Mouse (Mus musculus) G1E (cell line): ENCODE data around the gene Afmid. TPM values are rescaled to one million over a fixed set of nuclear protein-coding genes. Genes with fewer than 3 reads are reported as not detected.

Experiments used
- ATAC-seq: 2 replicates; pipeline ENCODE4 v1.8.0; 2016; ENCODE audit warnings: mild to moderate bottlenecking; ENCODE audit not compliant: insufficient number of reproducible peaks, poor library complexity, low FRiP score, severe bottlenecking; ENCODE audit errors: extremely low read depth
- DNase-seq: peaks from one replicate; pipeline ENCODE4 v3.0.0; 2012; ENCODE audit warnings: low spot score
- H3K27me3 ChIP-seq: 2 replicates; pipeline ENCODE4 v1.6.1; 2012; ENCODE audit warnings: mild to moderate bottlenecking, low read length, inconsistent platforms; ENCODE audit not compliant: insufficient read depth
- H3K36me3 ChIP-seq: replicated peaks from 2 replicates; pipeline ENCODE3; 2012; ENCODE audit warnings: mild to moderate bottlenecking, inconsistent platforms
- H3K4me1 ChIP-seq: 2 replicates; pipeline ENCODE4 v1.6.1; 2012; ENCODE audit warnings: low read depth, low read length, inconsistent platforms, mixed read lengths; ENCODE audit not compliant: insufficient read depth
- H3K4me3 ChIP-seq: 2 replicates; pipeline ENCODE4 v1.5.1; 2012; ENCODE audit warnings: low read depth, mild to moderate bottlenecking, inconsistent platforms, low read length, moderate library complexity, mixed read lengths
- H3K9me3 ChIP-seq: replicated peaks from 2 replicates; pipeline ENCODE4 v1.6.1; 2012; ENCODE audit warnings: inconsistent platforms
- CTCF ChIP-seq: IDR thresholded peaks from 2 replicates; pipeline ENCODE4 v1.5.1; 2012; ENCODE audit warnings: low read depth, low read length, inconsistent platforms, mixed read lengths
- GATA1 ChIP-seq: IDR thresholded peaks from 2 replicates; pipeline ENCODE4 v1.6.1; 2012; ENCODE audit warnings: borderline replicate concordance, low read length, inconsistent platforms, mixed read lengths
- GATA2 ChIP-seq: IDR thresholded peaks from 2 replicates; pipeline ENCODE4 v1.6.1; 2012; ENCODE audit warnings: low read depth, low read length, inconsistent platforms, borderline replicate concordance
- POLR2AphosphoS5 ChIP-seq: IDR thresholded peaks from 2 replicates; pipeline ENCODE4 v1.6.1; 2012; ENCODE audit warnings: low read depth, low read length, inconsistent platforms; ENCODE audit not compliant: insufficient replicate concordance
- TAL1 ChIP-seq: conservative IDR thresholded peaks from 2 replicates; pipeline ENCODE4 v1.6.1; 2012; ENCODE audit warnings: low read depth, low read length, inconsistent platforms, mixed read lengths
- polyA plus RNA-seq: library from polyadenylated mRNA; stranded (reverse); fragments of >175 nt; gene quantifications from 2 replicates; pipeline ENCODE4 v1.2.3, GENCODE M21; 2012
- total RNA-seq, 2 experiments: library from RNA; stranded (forward) in 1 of 2; stranded (reverse) in 1 of 2; fragments of 200-1000 nt in 1 of 2; fragments of >200 nt in 1 of 2; fragmentation: Nextera tagmentation in 1 of 2; gene quantifications; 2 replicates each; pipeline ENCODE4 v1.2.3; 2014 to 2017

The Afmid gene
- total and polyA plus RNA-seq, 3 experiments: 3.7 to 23.0 (median 6.9) TPM

- DNase-seq (no peak), ATAC-seq (no peak)
- TF ChIP-seq POLR2AphosphoS5 (no peak), GATA2 (no peak), TAL1 (no peak), CTCF (no peak), GATA1 (no peak)
- Histone ChIP-seq H3K9me3 (peaks cover 7% of the 10 kb centered on the region), H3K4me1 (peaks cover 34% of the 10 kb centered on the region), H3K36me3 (peaks cover 81% of the 10 kb centered on the region), H3K4me3 (no peak overlapping the region), H3K27me3 (no peaks in the 10 kb centered on the region)
Measured at GRCm38 (mm10) chr11:117854241-117854640, 28.5 kb downstream of the Afmid start.

DNA sequence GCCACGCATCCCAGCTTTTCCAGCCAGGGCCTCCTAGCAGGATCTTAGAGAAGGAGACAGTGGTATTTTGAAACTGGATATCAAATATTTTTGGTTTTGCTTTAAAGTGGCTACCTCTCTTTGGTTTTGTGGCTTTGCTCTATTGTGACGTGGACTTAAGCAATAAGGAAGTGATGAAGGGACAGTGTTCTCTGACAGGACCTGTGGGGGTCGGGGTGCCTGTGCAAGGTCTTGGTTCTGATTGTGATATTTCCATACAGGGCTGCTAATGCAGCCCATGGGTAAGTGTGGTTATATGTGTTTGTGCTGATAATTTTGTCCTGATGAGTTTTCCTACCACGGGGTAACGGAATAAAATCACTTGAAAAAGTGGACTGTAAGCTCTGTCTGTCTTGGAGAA is 29.6 kb downstream of the Afmid start:
- Histone ChIP-seq H3K9me3 (peaks cover 7% of the 10 kb centered on the region), H3K27me3 (peaks cover 4% of the 10 kb centered on the region; the same call in 1 of the 2 replicates), H3K4me1 (peaks cover 31% of the 10 kb centered on the region), H3K36me3 (peaks cover 79% of the 10 kb centered on the region), H3K4me3 (no peak overlapping the region)
- TF ChIP-seq GATA2: no peak
- TF ChIP-seq GATA1: no peak
- no peak for TF ChIP-seq POLR2AphosphoS5
- TF ChIP-seq TAL1: no peak
- TF ChIP-seq CTCF: no peak
- ATAC-seq (no peak), DNase-seq (no peak)

- peaks cover 10% of the 10 kb centered on the region for H3K27me3 ChIP-seq
- no peak overlapping the region for H3K4me3 ChIP-seq
- H3K4me1 ChIP-seq: peaks cover 26% of the 10 kb centered on the region
- DNase-seq (no peak), ATAC-seq (no peak)
- TF ChIP-seq GATA1: no peak
- TF ChIP-seq TAL1: no peak
- TF ChIP-seq GATA2: no peak
- no peak for TF ChIP-seq POLR2AphosphoS5
- TF ChIP-seq CTCF: no peak
- peaks cover 7% of the 10 kb centered on the region for H3K9me3 ChIP-seq
- peaks cover 75% of the 10 kb centered on the region for H3K36me3 ChIP-seq
Measured at GRCm38 (mm10) chr11:117855975-117856374, 30.3 kb downstream of the Afmid start.

- DNase-seq: no peak
- Histone ChIP-seq H3K4me1 (peaks cover 18% of the 10 kb centered on the region), H3K36me3 (peaks cover 62% of the 10 kb centered on the region), H3K27me3 (peaks cover 24% of the 10 kb centered on the region), H3K9me3 (peaks cover 7% of the 10 kb centered on the region), H3K4me3 (no peak overlapping the region)
- TF ChIP-seq CTCF: no peak
- ATAC-seq: no peak
Measured at GRCm38 (mm10) chr11:117857462-117857861, 31.7 kb downstream of the Afmid start.

DNA sequence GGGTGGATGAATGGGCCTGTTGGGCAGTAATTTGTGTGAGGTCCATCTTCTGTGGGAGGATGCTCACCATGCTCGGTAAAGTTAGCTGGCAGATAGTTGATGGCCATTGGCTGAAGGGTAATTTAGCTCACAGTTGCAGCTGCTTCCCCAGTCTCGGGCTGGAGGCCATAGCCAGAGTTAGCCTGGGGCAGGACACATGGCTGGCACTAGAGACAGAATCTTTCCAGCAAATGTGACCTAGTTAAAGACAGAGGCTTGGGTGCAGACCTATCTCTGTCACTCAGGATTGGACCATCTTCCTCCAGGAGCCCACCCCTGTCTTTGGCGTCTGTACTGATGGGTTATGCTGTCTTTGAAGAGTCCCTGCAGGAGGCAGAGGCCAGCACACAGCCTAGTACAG is 32.7 kb downstream of the Afmid start:
- Histone ChIP-seq H3K36me3 (peaks cover 52% of the 10 kb centered on the region), H3K27me3 (peaks cover 33% of the 10 kb centered on the region)
- DNase-seq: no peak

GRCm38 (mm10) chr11:117860601-117861000 is 34.9 kb downstream of the Afmid start, which contains the start of gene Tmem235:
Gene Tmem235, plus strand, starts transcription at chr11:117860752.
- H3K4me1 ChIP-seq: peaks cover 34% of the 10 kb centered on the region
- ATAC-seq: no peak
- DNase-seq: no peak
- peaks cover 7% of the 10 kb centered on the region for H3K9me3 ChIP-seq
- TF ChIP-seq CTCF (no peak), GATA1 (no peak), GATA2 (no peak), TAL1 (no peak), POLR2AphosphoS5 (no peak)
- no peak within 1 kb of the TSS for H3K4me3 ChIP-seq
- H3K36me3 ChIP-seq: peaks cover 33% of the 10 kb centered on the region
- H3K27me3 ChIP-seq: peaks cover 50% of the 10 kb centered on the region

More for the DNA sequence above, 32.7 kb downstream of the Afmid start:
- ATAC-seq: no peak
- TF ChIP-seq TAL1 (no peak), CTCF (no peak), GATA1 (no peak), GATA2 (no peak), POLR2AphosphoS5 (no peak)
- no peak overlapping the region for H3K4me3 ChIP-seq
- H3K9me3 ChIP-seq: peaks cover 7% of the 10 kb centered on the region
- H3K4me1 ChIP-seq: peaks cover 17% of the 10 kb centered on the region
